Mouse (Mus musculus): ENCODE results near the gene Mink1.
A peak's percentile ranks its signal among the peaks of the same experiment; 100 is the strongest.

Mink1 gene

DNA sequence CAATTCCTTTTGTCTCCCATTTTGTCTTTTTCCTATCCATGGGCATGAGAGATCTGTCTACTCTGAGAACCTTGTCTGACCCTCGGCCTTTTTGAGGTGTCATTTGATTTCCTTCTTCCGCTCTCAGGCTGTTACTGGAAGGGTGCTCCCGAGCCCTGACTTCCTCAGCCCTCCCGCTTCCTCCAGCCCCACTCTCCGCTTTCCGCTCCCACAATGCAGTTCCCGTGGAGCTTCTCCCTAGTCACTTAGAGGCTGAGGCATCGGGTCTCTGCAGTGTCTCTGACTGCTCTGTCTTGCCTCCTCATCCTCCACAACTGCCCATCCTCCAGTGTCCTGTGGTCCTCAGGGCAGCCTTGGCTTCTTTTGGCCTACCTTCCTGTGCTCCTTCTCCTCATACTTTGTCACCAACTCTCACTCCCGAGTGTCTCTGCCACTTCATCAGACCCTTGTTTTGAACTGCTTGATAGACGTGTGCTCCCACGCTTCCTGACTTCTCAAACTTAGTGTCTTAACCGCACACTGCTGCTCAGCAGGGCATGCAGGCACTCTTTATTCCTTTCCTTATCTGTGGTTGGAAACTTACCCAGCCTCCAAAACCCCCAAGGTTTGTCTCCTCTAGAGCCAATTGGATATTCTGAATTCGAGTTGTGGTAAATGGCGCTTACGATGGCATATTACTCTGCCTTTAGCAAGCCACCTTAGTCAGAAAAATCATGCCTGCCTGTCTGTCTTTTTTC is 31.7 kb downstream of the Mink1 start:
- no peak for DNase-seq (ENCODE audit: low spot score)

DNA sequence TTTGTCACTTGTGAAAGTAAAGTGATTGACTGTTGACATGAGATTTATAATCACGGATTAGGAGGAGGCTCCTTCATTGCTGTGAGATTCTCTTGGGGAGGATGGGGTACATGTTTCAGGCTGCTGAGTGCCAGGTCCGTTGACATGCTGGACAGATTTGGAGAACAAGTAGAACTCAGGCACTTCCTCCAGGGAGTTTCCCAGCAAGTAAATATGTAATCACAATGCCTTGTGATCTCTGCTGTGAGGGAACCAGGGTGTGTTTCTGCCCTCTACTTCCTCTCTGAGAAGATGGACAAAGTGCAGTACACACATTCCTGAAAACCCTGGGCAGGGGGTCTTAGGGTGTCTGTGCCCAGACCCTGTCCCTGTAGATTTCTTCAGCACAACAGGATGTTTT is 33.0 kb downstream of the Mink1 start:
- DNase-seq (ENCODE audit: low spot score): no peak

DNA sequence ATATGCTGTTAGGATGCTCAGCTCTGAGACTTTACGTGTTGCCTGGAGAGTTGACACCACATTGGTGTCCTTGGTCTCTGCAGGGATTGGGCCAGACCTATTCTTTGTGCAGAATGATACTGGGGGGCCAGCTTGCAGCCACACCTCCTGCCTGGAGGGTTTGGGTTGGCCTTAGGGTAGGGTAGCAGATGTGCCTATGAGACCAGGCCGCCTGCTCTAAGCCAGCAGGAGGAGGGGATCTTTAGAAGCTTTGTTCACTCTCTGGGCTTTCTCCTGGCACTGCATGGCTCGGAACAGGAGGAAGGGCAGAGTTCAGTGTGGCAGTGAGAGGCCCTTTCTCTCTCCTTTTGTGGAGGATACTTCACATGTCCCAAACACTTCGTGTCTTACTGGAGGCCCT is 33.4 kb downstream of the Mink1 start:
- no peak for DNase-seq (ENCODE audit: low spot score)

DNA sequence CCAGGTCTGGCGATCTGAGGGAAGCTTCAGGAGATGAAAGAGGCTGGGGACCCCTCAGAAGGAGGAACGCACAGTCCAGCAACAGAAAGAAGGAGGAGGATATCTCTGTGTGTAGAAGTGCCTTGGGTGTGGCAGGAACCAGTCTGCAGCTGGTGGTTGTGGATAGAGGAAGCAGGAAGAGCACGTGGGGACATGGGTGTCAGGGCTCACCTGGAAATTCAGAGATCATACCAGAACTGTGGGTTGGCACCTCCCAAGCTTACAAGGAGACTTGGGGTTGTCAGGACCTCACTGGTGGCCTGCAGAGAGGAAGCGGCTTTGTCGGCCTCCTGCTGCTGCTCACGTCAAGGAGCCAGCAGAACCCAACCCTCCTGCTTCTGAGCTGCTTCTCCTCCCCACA is 34.6 kb downstream of the Mink1 start:
- no peak for DNase-seq (ENCODE audit: low spot score)

DNA sequence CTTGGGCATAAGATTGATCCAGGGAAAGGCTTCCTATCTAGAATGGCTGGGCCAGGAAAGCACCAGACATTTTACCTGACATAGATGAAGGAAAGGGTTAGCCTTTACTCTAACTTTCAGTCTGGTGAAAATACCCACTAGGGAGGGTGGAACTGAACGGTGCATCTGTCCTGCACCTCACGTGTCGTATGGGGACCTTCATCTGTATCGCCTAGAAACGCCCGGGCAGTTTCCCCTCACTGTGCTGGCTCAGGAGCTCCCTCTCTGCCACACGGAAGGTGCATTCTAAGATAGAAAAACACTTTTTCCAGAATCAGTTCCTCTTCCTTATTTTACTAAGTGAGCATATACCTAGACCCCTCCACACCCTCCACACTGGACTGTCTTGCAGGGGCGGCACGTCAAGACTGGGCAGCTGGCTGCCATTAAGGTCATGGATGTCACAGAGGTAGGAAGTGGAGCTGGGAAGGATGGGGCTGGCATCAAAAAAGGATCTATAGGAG is 35.8 kb downstream of the Mink1 start:
- DNase-seq (ENCODE audit: low spot score): no peak

DNA sequence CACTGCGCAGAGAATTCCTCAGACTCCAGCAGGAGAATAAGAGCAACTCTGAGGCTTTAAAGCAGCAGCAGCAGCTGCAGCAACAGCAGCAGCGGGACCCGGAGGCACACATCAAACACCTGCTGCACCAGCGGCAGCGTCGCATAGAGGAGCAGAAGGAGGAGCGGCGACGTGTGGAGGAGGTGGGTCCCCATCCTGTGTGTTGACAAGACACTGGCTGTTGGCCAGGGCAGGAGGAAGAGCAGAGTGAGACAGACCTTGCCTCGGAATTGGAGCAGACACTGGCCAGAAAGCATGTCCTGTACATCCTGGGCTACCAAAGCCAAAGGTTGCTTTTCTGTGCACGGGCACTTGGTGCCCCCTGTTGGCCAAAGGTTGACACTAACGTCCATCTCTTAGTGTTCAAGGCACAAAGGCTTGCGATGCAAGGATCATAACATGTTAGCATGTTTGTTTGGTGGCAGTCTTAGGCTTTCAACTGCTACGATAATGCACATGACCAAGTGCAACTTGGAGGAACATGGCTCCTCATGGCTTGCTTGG is 42.4 kb downstream of the Mink1 start:
- peak; percentile 84 for DNase-seq (ENCODE audit: low spot score)

DNA sequence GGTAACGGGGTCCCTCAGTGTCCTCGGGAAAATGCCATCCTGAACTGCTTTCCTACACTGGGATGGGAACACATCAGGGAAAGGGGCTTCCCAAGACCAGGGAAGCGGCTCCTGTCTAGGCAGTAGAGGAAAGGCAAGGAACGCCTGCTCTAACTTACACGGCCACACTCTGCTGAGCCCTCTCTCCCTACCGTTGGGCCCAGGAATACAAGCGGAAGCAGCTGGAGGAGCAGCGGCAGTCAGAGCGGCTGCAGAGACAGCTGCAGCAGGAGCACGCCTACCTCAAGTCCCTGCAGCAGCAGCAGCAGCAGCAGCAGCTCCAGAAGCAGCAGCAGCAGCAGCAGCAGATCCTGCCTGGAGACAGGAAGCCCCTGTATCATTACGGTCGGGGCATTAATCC is 44.0 kb downstream of the Mink1 start:
- DNase-seq (ENCODE audit: low spot score): no peak

DNA sequence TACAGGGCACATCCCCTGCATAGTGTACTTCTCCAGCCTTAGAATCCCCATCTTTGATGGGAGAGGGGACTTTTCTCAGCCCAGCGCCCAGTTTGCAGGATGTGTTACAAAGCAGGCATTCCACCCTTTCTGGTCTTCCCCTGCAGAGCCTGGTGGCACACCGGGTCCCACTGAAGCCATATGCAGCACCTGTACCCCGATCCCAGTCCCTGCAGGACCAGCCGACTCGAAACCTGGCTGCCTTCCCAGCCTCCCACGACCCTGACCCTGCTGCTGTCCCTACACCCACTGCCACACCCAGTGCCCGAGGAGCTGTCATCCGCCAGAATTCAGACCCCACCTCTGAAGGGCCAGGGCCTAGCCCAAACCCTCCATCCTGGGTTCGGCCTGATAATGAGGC is 44.9 kb downstream of the Mink1 start:
- no peak for DNase-seq (ENCODE audit: low spot score)

DNA sequence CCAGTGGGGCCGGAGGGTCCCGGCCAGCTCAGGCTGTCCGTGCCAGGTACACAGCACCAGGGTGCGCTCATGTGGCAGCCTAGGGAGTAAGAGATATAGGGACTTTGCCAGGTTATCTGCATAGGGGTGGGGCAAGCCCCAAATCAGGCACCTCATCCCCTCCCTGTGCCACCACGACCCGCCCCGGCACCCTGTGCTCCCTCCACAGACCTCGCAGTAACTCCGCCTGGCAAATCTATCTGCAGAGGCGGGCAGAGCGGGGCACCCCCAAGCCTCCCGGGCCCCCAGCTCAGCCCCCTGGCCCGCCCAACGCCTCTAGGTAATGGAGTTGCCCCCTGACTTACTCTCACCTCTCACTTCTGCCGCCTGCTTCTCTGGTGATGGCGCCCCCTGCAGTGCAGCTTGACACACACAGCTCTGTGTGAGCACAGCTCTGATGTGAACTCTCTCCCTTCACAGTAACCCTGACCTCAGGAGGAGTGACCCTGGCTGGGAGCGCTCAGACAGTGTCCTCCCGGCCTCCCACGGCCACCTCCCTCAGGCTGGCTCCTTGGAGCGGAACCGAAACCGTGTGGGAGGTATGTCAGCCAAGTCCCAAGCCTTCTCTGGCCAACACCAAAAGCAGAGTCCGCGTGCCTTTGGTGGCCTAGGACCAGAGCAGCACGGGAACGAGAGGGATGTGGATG is 45.8 kb downstream of the Mink1 start:
- DNase-seq (ENCODE audit: low spot score): no peak

DNA sequence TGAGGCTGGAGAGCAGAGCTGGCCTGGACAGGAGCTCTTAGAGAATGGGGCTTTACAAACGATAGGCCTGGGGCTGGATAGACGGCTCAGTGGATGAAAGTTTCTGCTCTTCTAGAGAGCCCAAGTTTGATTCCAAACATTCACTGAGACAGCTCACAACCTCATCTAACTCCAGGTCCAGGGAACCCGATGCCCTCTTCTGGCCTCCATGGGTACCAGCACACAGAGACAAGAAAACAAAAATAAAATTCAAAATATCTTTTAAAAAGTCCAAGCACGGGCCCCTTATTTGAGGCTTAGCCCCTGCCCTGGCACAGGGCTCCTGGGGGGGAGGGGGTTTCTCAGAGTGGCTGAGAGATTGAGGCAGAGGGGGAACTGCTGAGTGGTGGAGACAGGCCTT is 48.1 kb downstream of the Mink1 start:
- no peak for DNase-seq (ENCODE audit: low spot score)

DNA sequence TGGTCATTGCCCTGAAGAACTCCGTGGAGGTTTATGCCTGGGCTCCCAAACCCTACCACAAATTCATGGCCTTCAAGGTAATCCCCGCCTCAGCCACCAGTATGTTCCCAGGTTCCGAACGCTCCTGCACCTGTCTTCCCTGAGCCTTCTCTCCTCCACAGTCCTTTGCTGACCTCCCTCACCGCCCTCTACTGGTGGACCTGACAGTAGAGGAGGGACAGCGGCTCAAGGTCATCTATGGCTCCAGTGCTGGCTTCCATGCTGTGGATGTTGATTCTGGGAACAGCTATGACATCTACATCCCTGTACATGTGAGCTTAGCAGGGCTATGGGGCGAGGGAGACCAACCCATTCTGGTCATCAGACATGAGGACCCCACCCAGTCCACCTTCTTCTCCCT is 49.8 kb downstream of the Mink1 start:
- DNase-seq (ENCODE audit: low spot score): no peak

DNA sequence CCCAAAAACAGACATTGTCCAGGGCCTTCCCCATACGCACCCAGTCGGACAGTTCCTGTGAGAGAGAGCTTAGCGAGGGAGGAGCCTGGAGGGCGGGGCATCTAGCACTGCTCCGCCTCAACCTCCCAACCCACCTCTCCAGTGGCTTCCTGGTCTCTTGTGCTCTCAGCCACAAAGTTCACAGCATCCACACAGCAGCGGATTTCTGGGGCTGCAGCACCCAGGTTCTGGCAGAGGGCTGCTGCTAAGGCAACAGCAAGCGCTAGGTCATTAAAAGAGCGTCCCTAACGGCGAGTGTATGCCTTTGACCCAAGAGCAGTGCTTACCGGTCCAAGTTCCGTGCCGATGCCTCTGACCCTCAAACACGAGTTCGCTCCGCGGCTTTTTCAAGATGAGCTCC is 52.4 kb downstream of the Mink1 start:
- DNase-seq (ENCODE audit: low spot score): no peak

DNA sequence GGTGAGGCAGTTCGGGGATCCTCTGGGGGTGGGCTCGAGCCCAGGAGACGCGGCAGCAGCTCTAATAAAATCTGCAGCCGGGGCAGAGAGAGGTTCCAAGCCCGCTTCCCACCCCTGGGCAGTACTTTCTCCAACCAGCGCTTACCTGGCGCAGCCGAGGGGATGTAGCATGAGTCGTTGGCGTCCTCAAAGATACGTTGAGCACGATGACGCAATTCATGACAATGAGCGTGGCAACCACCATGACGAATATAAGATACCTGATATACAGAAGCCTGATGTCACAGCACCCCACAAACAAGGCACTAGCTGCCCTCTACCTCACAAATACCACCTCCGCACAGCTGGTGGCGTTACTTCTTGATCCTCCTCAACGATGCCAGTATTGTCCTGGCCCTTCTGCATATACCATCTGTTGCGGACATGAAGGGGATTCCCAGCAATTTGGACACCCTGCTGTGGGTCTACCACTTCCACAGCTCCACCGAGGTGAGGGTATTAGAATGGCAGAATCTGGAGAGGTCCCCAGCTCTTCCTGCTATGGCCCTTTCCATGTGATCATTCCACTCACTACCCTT is 52.9 kb downstream of the Mink1 start, which contains the start of gene 4930544D05Rik:
Gene 4930544D05Rik, plus strand, starts transcription at position 333 of the 578 bp plus-strand sequence.
- no peak for DNase-seq (ENCODE audit: low spot score)

DNA sequence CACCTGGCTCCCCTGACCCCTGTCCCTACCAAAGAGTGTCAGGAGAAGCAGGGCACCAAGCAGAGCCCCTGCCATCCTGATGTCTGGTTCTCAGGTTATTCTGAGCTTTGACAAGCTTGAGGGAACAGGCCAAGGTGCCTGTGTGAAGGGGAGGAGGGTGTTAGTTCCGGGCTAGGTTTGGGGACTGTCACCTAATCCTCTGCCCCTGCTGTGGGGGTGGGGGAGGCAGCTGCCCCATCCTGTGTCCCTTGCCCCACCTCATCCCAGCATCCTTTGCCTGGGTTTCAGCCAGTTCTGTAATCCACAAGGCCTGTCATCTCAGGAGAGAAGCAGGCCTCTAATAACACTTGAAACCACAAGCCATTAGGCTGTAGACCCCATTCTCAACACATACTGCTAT is 56.4 kb downstream of the Mink1 start, which contains the start of gene Chrne:
Gene Chrne, minus strand, starts transcription at position 116 of the 400 bp plus-strand sequence.
- no peak for DNase-seq (ENCODE audit: low spot score)

DNA sequence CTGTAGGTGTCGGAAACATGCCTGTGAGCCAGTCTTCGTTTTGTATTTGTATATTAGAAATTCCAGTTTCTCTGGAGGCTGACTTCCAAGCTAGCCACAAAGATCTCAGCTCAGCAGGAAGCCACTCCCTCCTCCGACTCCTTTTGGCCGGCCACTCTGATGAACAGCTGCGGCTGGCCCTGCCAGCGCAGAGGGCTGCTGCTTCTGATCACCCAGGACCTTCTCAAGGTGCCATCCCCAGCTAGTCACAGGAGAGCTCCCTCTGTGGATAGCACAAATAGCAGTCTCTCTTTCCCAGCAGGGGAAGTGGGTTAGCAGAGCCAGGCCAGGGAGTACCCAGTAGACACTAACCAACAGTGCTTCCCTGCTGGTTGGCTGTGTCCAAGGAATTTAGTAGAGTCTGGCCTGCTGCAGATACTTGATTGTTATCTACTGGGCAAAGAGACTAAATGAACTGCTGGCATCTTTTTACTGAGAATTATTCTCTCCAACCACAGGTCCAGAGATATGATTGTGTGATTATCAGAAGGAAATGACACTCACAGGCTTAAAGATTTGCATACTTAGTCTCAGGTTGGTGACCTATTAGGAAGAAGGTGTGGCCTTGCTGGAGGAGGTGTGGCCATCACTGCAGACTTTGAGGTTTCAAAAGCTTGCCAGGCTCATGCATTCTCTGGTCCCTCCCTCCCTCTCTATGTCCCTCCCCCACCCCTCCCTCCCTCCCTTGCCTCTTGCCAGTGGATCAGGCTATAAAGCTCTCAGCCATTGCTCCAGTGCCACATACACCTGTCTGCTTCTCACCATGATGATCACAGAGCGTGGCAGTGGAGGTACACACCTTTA is 59.5 kb downstream of the Mink1 start:
- peak; percentile 61 for DNase-seq (ENCODE audit: low spot score)

DNA sequence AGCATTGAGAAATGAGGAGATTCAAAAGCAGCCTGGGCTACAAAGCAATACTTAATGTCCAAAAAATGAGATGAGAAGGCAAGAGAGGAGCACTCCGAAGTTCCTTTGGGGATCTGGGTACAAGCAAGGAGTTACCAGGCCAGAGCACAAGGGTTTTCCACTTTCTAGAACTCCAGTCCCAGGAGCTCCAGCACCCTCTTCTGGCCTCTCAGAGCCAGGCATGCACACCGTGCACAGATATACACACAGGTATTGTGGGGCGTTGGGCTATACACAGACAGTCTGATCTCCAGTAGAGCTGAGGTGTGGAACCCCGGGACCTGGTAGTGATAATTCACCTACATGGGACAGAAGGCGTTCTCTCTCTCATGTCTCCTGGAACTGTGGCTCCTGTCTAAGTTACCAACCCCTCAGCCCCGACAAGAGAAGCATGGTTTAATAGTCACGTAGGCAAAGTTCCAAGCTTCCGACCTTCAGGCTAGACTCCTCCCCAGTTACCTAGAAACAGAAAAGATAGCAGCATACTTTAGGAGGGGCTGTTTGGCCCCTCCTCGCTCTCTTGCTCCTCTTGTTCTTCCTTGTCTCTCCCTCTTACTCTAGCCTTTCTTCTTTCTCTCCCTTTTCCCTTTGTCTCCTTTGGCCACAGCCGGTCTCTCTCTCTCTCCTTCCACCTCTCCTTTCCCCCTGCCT is 60.5 kb downstream of the Mink1 start:
- DNase-seq (ENCODE audit: low spot score): no peak

DNA sequence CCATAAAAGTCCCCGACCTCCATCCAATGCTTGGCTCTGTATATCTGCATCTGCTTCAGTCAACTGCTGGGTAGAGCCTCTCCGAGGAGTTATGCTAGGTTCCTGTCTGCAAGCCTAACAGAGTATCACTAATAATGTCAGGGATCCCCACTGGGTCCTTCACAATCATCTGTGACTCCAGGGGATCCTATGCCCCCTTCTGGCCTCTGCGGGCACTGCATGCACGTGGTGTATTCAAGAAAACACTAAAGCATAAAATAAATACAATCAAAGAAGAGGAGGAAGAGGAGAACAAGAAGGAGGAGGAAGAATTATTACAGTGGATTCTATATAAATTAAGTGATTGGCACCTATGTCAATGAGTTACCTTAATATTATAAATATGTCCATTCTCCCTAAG is 62.8 kb downstream of the Mink1 start:
- no peak for DNase-seq (ENCODE audit: low spot score)

DNA sequence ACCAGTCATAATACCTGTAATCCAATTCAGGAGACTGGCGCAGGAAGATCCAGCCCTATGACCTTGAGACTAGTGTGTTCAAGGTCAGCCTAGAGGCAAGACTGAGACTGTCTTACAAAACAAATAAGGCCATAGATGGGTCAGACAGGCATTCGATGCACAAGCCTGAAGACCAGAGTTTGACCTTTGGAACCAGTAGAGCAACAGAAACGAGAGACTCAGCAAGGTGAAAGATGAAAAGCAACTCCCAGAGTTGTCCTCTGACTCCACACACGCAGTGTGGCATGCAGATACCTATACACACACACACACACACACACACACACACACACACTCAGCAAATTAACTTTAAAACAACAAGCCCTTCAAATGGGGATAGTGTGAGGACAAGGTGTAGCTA is 64.2 kb downstream of the Mink1 start:
- DNase-seq (ENCODE audit: low spot score): no peak

DNA sequence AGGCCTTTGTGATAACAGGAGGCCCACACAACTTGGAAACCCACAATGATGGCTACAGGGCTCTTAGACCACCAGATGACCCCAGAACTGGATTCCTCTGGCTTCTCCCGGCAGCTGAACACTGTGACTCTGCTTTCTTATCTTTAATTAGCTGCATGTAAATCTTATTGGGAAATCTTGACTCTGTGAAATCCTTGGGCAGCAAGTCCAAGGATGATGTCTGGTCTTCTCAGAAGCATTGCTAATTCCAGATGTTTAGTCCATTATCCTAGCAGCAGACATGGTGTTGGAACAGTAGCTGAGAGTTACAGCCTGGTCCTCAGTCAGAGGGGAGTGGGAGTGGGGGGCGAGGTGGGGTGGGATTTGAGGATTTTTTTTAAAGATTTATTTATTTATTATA is 65.8 kb downstream of the Mink1 start:
- DNase-seq (ENCODE audit: low spot score): peak; percentile 52

DNA sequence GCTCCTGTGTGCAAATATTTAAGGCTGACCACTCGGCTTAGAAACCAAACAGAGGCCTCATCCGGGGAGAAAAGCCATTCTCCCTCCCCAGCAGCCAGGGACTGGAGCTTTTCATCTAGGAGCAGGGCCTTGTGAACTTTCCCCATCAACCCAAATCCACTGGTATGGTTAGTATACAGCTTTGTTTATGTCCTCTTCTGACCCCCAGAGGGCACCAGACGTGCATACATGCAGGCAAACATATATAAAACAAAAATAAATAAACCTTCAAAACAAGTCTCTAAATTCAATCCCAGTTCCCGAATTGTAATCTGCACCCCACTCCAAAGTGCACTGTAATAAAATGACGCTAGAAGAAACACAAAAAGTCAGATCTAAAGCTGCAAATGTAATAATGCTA is 66.9 kb downstream of the Mink1 start:
- DNase-seq (ENCODE audit: low spot score): no peak

DNA sequence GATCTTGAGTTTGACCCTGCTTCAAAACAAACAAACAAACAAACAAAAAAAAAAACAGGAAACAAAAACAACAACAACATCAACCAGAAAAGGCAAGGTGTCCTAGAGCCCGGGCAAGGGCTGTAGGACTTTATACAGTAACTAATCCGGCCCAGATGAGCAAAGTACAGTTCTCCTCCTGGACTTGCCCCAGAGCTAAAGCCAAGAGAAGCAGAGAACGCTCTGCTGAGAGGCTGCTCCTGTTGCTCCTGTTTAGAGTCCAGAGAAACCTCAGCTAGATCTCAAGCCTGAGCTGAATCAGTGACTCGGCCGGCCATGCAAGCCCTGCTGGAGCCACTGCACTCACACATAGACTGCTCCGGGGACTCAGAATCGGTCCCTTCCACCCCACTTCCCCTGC is 67.4 kb downstream of the Mink1 start:
- no peak for DNase-seq (ENCODE audit: low spot score)
